ENCODE assay signal across 22 mouse cellular contexts in the genomic region with DNA sequence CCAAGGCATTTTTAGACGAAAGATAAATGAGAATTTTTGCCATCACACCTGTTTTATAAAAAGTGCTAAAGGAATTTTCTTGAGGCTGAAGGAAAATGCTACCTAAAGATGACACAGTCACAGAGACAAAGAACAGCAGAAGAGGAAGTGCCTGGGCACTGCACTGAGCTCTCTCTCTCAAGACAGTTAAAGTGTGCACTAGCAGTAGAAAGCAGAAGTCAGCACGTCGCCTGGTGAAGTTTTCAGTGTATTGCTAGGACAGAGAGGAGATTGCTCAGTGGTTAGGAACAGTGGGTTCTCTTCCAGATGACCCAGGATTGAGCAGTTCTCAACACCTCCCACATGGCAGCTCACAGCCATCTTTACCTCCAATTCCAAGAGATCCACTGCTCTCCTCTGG. TPM values are rescaled to one million over a fixed set of nuclear protein-coding genes. Genes with fewer than 3 reads are reported as not detected.
DNase-seq lines count a peak whose midpoint lies in the region; ATAC-seq lines count a peak whose summit lies in the region.
"Had no signal": no experiment of that assay in that cellular context is flagged by ENCODE, and none has a peak within 500 bp of the region (broad histone marks: within the 10 kb centered on the region; RNA-seq: fewer than 3 reads in every experiment).

No protein-coding gene starts in this region.

- no peak overlapping the region for H3K9ac ChIP-seq in hindbrain, embryonic 16.5 days (ENCODE audit: low read depth, low read length)
- H3K9ac ChIP-seq: forebrain, embryonic 15.5 days; heart, embryonic 13.5 days; hindbrain, embryonic 14.5 days; liver, embryonic 15.5 days had no signal

- no peak overlapping the region for H3K4me3 ChIP-seq in heart, embryonic 10.5 days
- no peak overlapping the region for H3K4me3 ChIP-seq in macrophage (ENCODE audit: inconsistent target)
- H3K4me3 ChIP-seq in hindbrain, embryonic 16.5 days (ENCODE audit: low read length), result no peak overlapping the region
- H3K4me3 ChIP-seq: forebrain, embryonic 15.5 days; heart, embryonic 13.5 days; liver, embryonic 15.5 days had no signal

- no peak overlapping the region for H3K4me2 ChIP-seq in hindbrain, embryonic 16.5 days (ENCODE audit: low read length)
- H3K4me2 ChIP-seq: forebrain, embryonic 15.5 days; heart, embryonic 13.5 days; hindbrain, embryonic 14.5 days; liver, embryonic 15.5 days had no signal

- H3K36me3 ChIP-seq in heart, embryonic 10.5 days, result no peaks in the 10 kb centered on the region
- H3K36me3 ChIP-seq in macrophage (ENCODE audit: inconsistent target), result no peaks in the 10 kb centered on the region
- no peaks in the 10 kb centered on the region for H3K36me3 ChIP-seq in hindbrain, embryonic 16.5 days (ENCODE audit: control insufficient read depth, insufficient read depth, low read length)
- H3K36me3 ChIP-seq: forebrain, embryonic 15.5 days; heart, embryonic 13.5 days; liver, embryonic 15.5 days had no signal

- no peaks in the 10 kb centered on the region for H3K79me2 ChIP-seq in macrophage (ENCODE audit: inconsistent target)

- H3K4me1 ChIP-seq in heart, embryonic 10.5 days, result no peaks in the 10 kb centered on the region
- no peaks in the 10 kb centered on the region for H3K4me1 ChIP-seq in hindbrain, embryonic 16.5 days (ENCODE audit: control insufficient read depth, insufficient read depth, low read depth, low read length)
- H3K4me1 ChIP-seq: forebrain, embryonic 15.5 days; heart, embryonic 13.5 days; liver, embryonic 15.5 days had no signal

- H3K27me3 ChIP-seq in heart, embryonic 10.5 days (ENCODE audit: insufficient read depth, poor library complexity, severe bottlenecking), result no peaks in the 10 kb centered on the region
- 0 out of 2 replicates have a peak, but pooled peaks cover 4% of the 10 kb centered on the region for H3K27me3 ChIP-seq in hindbrain, embryonic 16.5 days (replicated peaks; ENCODE audit: control insufficient read depth, insufficient read depth, low read length)
- H3K27me3 ChIP-seq: forebrain, embryonic 15.5 days had no signal

- H3K9me3 ChIP-seq in heart, embryonic 10.5 days, result no peaks in the 10 kb centered on the region
- H3K9me3 ChIP-seq in hindbrain, embryonic 16.5 days (ENCODE audit: control insufficient read depth, low read length), result no peaks in the 10 kb centered on the region
- H3K9me3 ChIP-seq: forebrain, embryonic 15.5 days; heart, embryonic 13.5 days; liver, embryonic 15.5 days had no signal

- 54% methylated on average over 3 of the region's 3 CpGs for WGBS in heart, embryonic 10.5 days
- WGBS in macrophage (ENCODE audit: missing documents), result 10% methylated on average over 3 of the region's 3 CpGs
- 87% methylated on average over 3 of the region's 3 CpGs for WGBS in hindbrain, embryonic 16.5 days

- DNase-seq in heart, adult 11 months, result peak; percentile 77
- DNase-seq in heart, embryonic 10.5 days (ENCODE audit: low spot score), result no peak
- peak; percentile 14 to 36 for DNase-seq in spleen, postnatal 36 days (ENCODE audit: low spot score in 2 of 2)
- no peak for DNase-seq in spleen, postnatal 4 days (ENCODE audit: low spot score in 2 of 2)
- DNase-seq in right cerebral cortex, postnatal 25 days, result no peak
- DNase-seq: adrenal gland, adult 2 months; cerebellum, adult 9-11 months; kidney, postnatal 4 days; midbrain, embryonic 14.5 days; right cerebral cortex, postnatal 4 days; thymus, postnatal 25 days had no signal

- ATAC-seq in inflammation-experienced regulatory T-cells, adult 6 months, result no peak
- no peak for ATAC-seq in hindbrain, embryonic 16.5 days
- ATAC-seq: forebrain, embryonic 15.5 days; intestine, embryonic 16.5 days had no signal

- no peak overlapping the region for H3K27ac ChIP-seq in heart, embryonic 10.5 days
- H3K27ac ChIP-seq in macrophage, result peak overlapping the region; percentile 87
- no peak overlapping the region for H3K27ac ChIP-seq in hindbrain, embryonic 16.5 days (ENCODE audit: low read depth, low read length)
- H3K27ac ChIP-seq: forebrain, embryonic 15.5 days; heart, embryonic 13.5 days; hindbrain, embryonic 14.5 days; liver, embryonic 15.5 days had no signal

RNA-seq across cellular contexts. Expression of gene Alox15, which starts 22.5 kb away (rescaled TPM):
- polyA plus RNA-seq in heart, embryonic 10.5 days (2016; fragmentation: Nextera tagmentation; extraction: Ambion mirVana), result 0.13 and 0.14 TPM in 2 replicates
- total RNA-seq in macrophage (2018; cell fraction: chromatin; rRNA removed), result not detected
- total RNA-seq in macrophage (2018; cell fraction: cytosol; rRNA removed), result under 1 TPM in 6 of 26 experiments, not detected in 20; 0.03 to 0.09 (median 0.06) TPM
- not detected for total RNA-seq in macrophage (2018; cell fraction: nucleus; rRNA removed)
- not detected in 3 replicates for polyA plus RNA-seq in macrophage (2018)
- under 1 TPM; 0.24 to 0.59 (median 0.26) TPM for polyA plus RNA-seq in inflammation-experienced regulatory T-cells, adult 6 months (2017; shearing (Covaris generic))
- polyA plus RNA-seq in hindbrain, embryonic 16.5 days (2015; fragmentation: Nextera tagmentation; extraction: Ambion mirVana), result 0.06 TPM in 1 of 2 replicates, not detected in the other
- total RNA-seq: layer of hippocampus, postnatal 10 days had no signal
- polyA plus RNA-seq: forebrain, embryonic 15.5 days; midbrain, embryonic 14.5 days had no signal

RNA-seq across cellular contexts. Expression of gene Pelp1, which starts 35.5 kb away (rescaled TPM):
- polyA plus RNA-seq in heart, embryonic 10.5 days (2016; fragmentation: Nextera tagmentation; extraction: Ambion mirVana), result 37.9 and 42.9 TPM in 2 replicates
- 10 to 100 TPM in 24 of 26 experiments, 1 to 10 TPM in 2; 8.1 to 32.4 (median 21.4) TPM for total RNA-seq in macrophage (2018; cell fraction: chromatin; rRNA removed)
- 10 to 100 TPM; 14.1 to 24.3 (median 19.8) TPM for total RNA-seq in macrophage (2018; cell fraction: cytosol; rRNA removed)
- total RNA-seq in macrophage (2018; cell fraction: nucleus; rRNA removed), result 10 to 100 TPM; 10.7 to 37.3 (median 20.3) TPM
- polyA plus RNA-seq in macrophage (2018), result 16.8 to 21.8 TPM (median 20.3 TPM) in 3 replicates
- 1 to 10 TPM; 5.2 to 7.3 (median 6.5) TPM for polyA plus RNA-seq in inflammation-experienced regulatory T-cells, adult 6 months (2017; shearing (Covaris generic))
- 31.7 and 37.0 TPM in 2 replicates for polyA plus RNA-seq in hindbrain, embryonic 16.5 days (2015; fragmentation: Nextera tagmentation; extraction: Ambion mirVana)

RNA-seq across cellular contexts. Expression of gene Alox12e, which starts 51.9 kb away (rescaled TPM):
- polyA plus RNA-seq in heart, embryonic 10.5 days (2016; fragmentation: Nextera tagmentation; extraction: Ambion mirVana), result not detected in 2 replicates
- total RNA-seq in macrophage (2018; cell fraction: chromatin; rRNA removed), result not detected
- total RNA-seq in macrophage (2018; cell fraction: cytosol; rRNA removed), result not detected
- total RNA-seq in macrophage (2018; cell fraction: nucleus; rRNA removed), result not detected
- polyA plus RNA-seq in macrophage (2018), result not detected in 3 replicates
- not detected for polyA plus RNA-seq in inflammation-experienced regulatory T-cells, adult 6 months (2017; shearing (Covaris generic))
- 0.09 and 0.14 TPM in 2 replicates for polyA plus RNA-seq in hindbrain, embryonic 16.5 days (2015; fragmentation: Nextera tagmentation; extraction: Ambion mirVana)
- total RNA-seq: adrenal gland, adult 2 months; layer of hippocampus, postnatal 10 days had no signal
- polyA plus RNA-seq: forebrain, embryonic 15.5 days; heart, embryonic 13.5 days; hindbrain, embryonic 14.5 days; intestine, embryonic 16.5 days; kidney, embryonic 14.5 days; limb, embryonic 11.5 days; midbrain, embryonic 14.5 days had no signal

RNA-seq across cellular contexts. Expression of gene Arrb2, which starts 58.1 kb away (rescaled TPM):
- polyA plus RNA-seq in heart, embryonic 10.5 days (2016; fragmentation: Nextera tagmentation; extraction: Ambion mirVana), result 11.5 and 19.3 TPM in 2 replicates
- 1,000 to 10,000 TPM in 11 of 26 experiments, 100 to 1,000 TPM in 15; 122 to 1,570 (median 865) TPM for total RNA-seq in macrophage (2018; cell fraction: chromatin; rRNA removed)
- 100 to 1,000 TPM; 129 to 393 (median 270) TPM for total RNA-seq in macrophage (2018; cell fraction: cytosol; rRNA removed)
- total RNA-seq in macrophage (2018; cell fraction: nucleus; rRNA removed), result 100 to 1,000 TPM; 145 to 858 (median 561) TPM
- 230 to 319 TPM (median 312 TPM) in 3 replicates for polyA plus RNA-seq in macrophage (2018)
- 100 to 1,000 TPM in 2 of 3 experiments, 10 to 100 TPM in 1; 50.6 to 129 (median 119) TPM for polyA plus RNA-seq in inflammation-experienced regulatory T-cells, adult 6 months (2017; shearing (Covaris generic))
- 54.9 and 55.6 TPM in 2 replicates for polyA plus RNA-seq in hindbrain, embryonic 16.5 days (2015; fragmentation: Nextera tagmentation; extraction: Ambion mirVana)

Comparison
In these comparisons a context has a peak if more than half of its experiments do, and no peak if none do; other contexts are left out.
1. DNase-seq: peak in heart, adult 11 months (single experiment) and spleen, postnatal 36 days (2 of 2); none in heart, embryonic 10.5 days (single experiment), spleen, postnatal 4 days (0 of 2) and right cerebral cortex, postnatal 25 days (single experiment).